Mouse (Mus musculus) liver, embryonic 12.5 days (tissue): ENCODE measurements around the gene Fuz. TPM values are rescaled to one million over a fixed set of nuclear protein-coding genes. Genes with fewer than 3 reads are reported as not detected.

Experiments used
- ATAC-seq: fragments of 200-750 bp; cut with Nextera tagmentation; 2 replicates; pipeline ENCODE4 v1.8.0; 2017; ENCODE audit warnings: moderate number of reproducible peaks, mild to moderate bottlenecking, moderate library complexity
- H3K27ac ChIP-seq: fragments of 300-500 bp; sonication (generic); 2 replicates; pipeline ENCODE4 v1.5.1; 2016; ENCODE audit warnings: mild to moderate bottlenecking
- H3K27me3 ChIP-seq: fragments of 300-500 bp; sonication (generic); replicated peaks from 2 replicates; pipeline ENCODE4 v1.6.1; 2016; ENCODE audit warnings: mild to moderate bottlenecking, moderate library complexity
- H3K36me3 ChIP-seq: fragments of 300-500 bp; sonication (generic); 2 replicates; pipeline ENCODE4 v1.6.1; 2016; ENCODE audit warnings: mild to moderate bottlenecking, moderate library complexity
- H3K4me1 ChIP-seq: fragments of 300-500 bp; sonication (generic); 2 replicates; pipeline ENCODE4 v1.6.1; 2016
- H3K4me2 ChIP-seq: fragments of 300-500 bp; sonication (generic); 2 replicates; pipeline ENCODE4 v1.6.1; 2016; ENCODE audit warnings: mild to moderate bottlenecking, moderate library complexity
- H3K4me3 ChIP-seq: fragments of 300-500 bp; sonication (generic); 2 replicates; pipeline ENCODE4 v1.5.1; 2016; ENCODE audit warnings: mild to moderate bottlenecking, moderate library complexity
- H3K9ac ChIP-seq: fragments of 300-500 bp; sonication (generic); 2 replicates; pipeline ENCODE4 v1.6.1; 2016; ENCODE audit warnings: mild to moderate bottlenecking, moderate library complexity
- H3K9me3 ChIP-seq: fragments of 300-500 bp; sonication (generic); replicated peaks from 2 replicates; pipeline ENCODE4 v1.6.1; 2016; ENCODE audit warnings: mild to moderate bottlenecking, moderate library complexity
- WGBS: fragments of 180-500 bp; shearing (Covaris S2); methylation state at CpG from one replicate; pipeline ENCODE4 v1.1.7; 2016; ENCODE audit not compliant: insufficient replicate concordance; 5-methylcytosine and 5-hydroxymethylcytosine counted together
- polyA plus RNA-seq: library from polyadenylated mRNA; unstranded; fragments of >200 nt; fragmentation: Nextera tagmentation; extraction: Ambion mirVana; gene quantifications from 2 replicates; pipeline ENCODE4 v1.2.1, GENCODE M21; 2016

Fuz gene
- polyA plus RNA-seq, 1 experiment from 2014 or later, result 9.0 TPM

GRCm38 (mm10) chr7:44863210-44863609 lies 32.7 kb upstream of the Fuz start:
- H3K27me3 ChIP-seq, result no peaks in the 10 kb centered on the region
- WGBS, result 86% methylated on average over 14 of the region's 14 CpGs
- ATAC-seq, result no peak
- no peak overlapping the region for H3K27ac ChIP-seq
- no peak overlapping the region for H3K9ac ChIP-seq
- no peak overlapping the region for H3K4me3 ChIP-seq
- H3K4me1 ChIP-seq, result peaks cover 63% of the 10 kb centered on the region
- no peaks in the 10 kb centered on the region for H3K9me3 ChIP-seq
- no peak overlapping the region for H3K4me2 ChIP-seq
- H3K36me3 ChIP-seq, result peaks cover 71% of the 10 kb centered on the region

- Histone ChIP-seq H3K27ac (no peak overlapping the region), H3K4me1 (peaks cover 65% of the 10 kb centered on the region), H3K4me3 (no peak overlapping the region), H3K9ac (no peak overlapping the region), H3K36me3 (peaks cover 66% of the 10 kb centered on the region), H3K4me2 (no peak overlapping the region), H3K27me3 (no peaks in the 10 kb centered on the region), H3K9me3 (no peaks in the 10 kb centered on the region)
- 87% methylated on average over 11 of the region's 11 CpGs for WGBS
- no peak for ATAC-seq
These were observed 31.8 kb upstream of the Fuz start for GRCm38 (mm10) chr7:44863982-44864494.

DNA sequence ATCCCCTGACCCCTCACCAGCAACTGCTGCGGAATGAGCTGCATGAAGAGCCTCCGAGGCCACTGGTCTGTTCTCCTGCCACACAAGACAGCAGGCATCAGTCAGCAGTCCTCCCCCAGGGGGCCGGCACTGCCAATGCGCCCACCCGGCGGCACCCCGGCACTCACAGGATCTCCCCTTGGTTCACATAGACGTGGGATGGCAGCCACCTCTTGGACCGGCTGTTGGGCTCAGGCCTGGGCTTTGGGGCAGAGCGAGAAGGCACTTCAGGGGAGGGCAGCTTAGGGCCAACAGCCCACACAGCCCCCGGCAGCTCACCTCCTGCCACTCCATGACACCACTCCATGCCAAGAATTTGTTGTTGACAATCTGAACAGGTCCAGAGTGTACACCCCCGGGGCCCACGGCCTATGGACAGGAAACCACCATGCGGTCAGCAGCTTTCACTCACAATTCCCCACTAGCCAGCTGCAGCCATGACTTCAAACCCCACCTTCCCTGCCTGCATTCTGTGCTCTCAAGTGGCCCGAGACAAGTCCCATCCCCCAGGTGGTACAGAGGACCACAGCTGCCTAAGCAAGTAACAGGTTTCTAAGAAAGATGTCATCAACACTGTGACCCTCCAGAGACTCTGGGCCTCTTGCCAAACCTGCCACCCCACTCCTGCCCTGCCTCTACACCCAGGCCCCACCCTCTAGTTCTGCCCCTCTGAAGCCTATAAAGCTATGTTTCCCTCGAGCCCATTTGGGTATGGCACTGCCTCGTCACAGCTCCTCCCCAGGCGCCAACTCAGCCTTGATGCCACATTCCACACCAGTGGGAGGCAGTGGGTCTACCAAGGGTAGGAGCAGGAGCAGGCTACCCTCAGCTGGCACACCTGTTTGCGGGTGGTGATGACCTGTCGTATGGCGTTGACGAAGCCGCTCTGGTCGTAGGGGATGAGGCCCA lies 31.0 kb upstream of the Fuz start:
- Histone ChIP-seq H3K9me3 (no peaks in the 10 kb centered on the region), H3K4me2 (no peak overlapping the region), H3K4me1 (peaks cover 61% of the 10 kb centered on the region), H3K4me3 (no peak overlapping the region), H3K27me3 (no peaks in the 10 kb centered on the region), H3K9ac (no peak overlapping the region), H3K36me3 (peaks cover 60% of the 10 kb centered on the region), H3K27ac (no peak overlapping the region)
- ATAC-seq, result no peak
- WGBS, result 83% methylated on average over 24 of the region's 24 CpGs

- ATAC-seq, result no peak
- Histone ChIP-seq H3K4me3 (no peak overlapping the region), H3K27ac (peak overlapping the region; percentile 61; the same call in 1 of the 2 replicates), H3K27me3 (no peaks in the 10 kb centered on the region), H3K9ac (peak overlapping the region; percentile 22; the same call in 1 of the 2 replicates), H3K36me3 (peaks cover 49% of the 10 kb centered on the region), H3K9me3 (no peaks in the 10 kb centered on the region), H3K4me2 (peak overlapping the region; percentile 92), H3K4me1 (peaks cover 57% of the 10 kb centered on the region)
- WGBS, result 56% methylated on average over 15 of the region's 15 CpGs
These were observed 29.4 kb upstream of the Fuz start for GRCm38 (mm10) chr7:44866276-44867009.

DNA sequence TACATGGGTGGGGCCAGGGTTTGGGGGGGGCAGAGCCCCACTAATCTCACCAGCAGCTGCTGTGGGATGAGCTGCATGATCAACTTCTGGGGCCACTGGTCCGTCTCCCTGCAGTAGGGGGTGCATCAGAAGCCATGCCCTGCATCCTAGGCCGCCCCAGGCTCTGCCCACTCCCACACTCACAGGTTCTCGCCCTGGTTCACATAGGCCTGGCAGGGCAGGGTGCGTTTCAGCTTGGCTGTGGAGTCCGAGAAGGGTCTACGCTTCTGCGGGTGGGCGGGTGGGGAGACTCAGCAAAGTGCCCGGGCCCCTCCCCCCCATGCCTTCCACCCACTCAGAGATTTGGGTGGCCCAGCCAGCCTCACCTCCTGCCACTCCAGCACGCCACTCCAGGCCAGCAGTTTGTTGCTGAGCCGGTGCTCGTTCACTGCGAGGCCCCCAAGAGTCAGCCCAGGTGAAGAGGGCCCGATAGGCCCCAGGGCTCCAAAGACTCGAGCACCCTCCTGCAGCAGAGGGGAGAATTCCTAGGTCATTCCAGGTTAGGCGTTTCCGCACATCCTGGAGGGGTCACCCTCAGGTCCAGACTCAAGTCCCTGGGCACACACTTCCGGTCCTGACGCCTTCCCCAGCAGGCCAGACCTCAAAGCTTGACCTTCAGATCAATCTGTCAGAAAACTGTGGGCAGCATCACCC lies 28.7 kb upstream of the Fuz start:
- no peaks in the 10 kb centered on the region for H3K9me3 ChIP-seq
- H3K4me2 ChIP-seq, result peak overlapping the region; percentile 92
- H3K9ac ChIP-seq, result no peak overlapping the region
- H3K4me3 ChIP-seq, result no peak overlapping the region; the same call in 1 of the 2 replicates
- H3K27ac ChIP-seq, result peak overlapping the region; percentile 22; the same call in 1 of the 2 replicates
- peaks cover 57% of the 10 kb centered on the region for H3K4me1 ChIP-seq
- H3K27me3 ChIP-seq, result no peaks in the 10 kb centered on the region
- peaks cover 42% of the 10 kb centered on the region for H3K36me3 ChIP-seq
- no peak for ATAC-seq
- 76% methylated on average over 19 of the region's 19 CpGs for whole genome bisulfite sequencing

GRCm38 (mm10) chr7:44867802-44868201 lies 28.1 kb upstream of the Fuz start:
- peaks cover 36% of the 10 kb centered on the region for H3K36me3 ChIP-seq
- H3K4me1 ChIP-seq, result peaks cover 62% of the 10 kb centered on the region
- peak overlapping the region; percentile 81 for H3K4me3 ChIP-seq
- peak overlapping the region; percentile 92 for H3K4me2 ChIP-seq
- H3K9me3 ChIP-seq, result no peaks in the 10 kb centered on the region
- H3K27ac ChIP-seq, result no peak overlapping the region
- ATAC-seq, result no peak
- WGBS, result 65% methylated on average over 9 of the region's 9 CpGs
- H3K27me3 ChIP-seq, result no peaks in the 10 kb centered on the region
- no peak overlapping the region; the same call in 1 of the 2 replicates for H3K9ac ChIP-seq

DNA sequence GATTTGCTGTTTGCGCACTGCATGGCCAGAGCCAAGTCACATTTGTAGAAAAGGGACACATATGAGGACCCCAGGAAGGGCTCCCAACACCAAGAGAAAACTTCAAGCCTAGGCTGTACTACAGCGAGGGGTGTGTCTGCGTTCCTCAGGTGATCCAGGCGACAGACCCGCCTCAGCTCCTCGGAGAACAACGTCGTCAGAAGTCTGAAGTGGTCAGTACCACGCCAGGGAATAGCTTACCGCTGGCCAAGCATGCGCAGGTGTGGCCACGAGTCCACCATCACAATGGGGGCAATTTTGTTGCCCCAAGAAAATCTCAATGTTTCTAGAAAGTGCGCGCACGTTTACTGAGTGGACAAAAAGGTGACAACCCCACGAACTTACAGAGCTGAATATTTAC lies 27.4 kb upstream of the Fuz start:
- H3K27me3 ChIP-seq, result no peaks in the 10 kb centered on the region
- ATAC-seq, result no peak
- peak overlapping the region; percentile 81 for H3K4me3 ChIP-seq
- peak overlapping the region; percentile 96; the same call in 1 of the 2 replicates for H3K27ac ChIP-seq
- peaks cover 29% of the 10 kb centered on the region for H3K36me3 ChIP-seq
- peak overlapping the region; percentile 92 for H3K4me2 ChIP-seq
- no peaks in the 10 kb centered on the region for H3K9me3 ChIP-seq
- peak overlapping the region; percentile 90 for H3K9ac ChIP-seq
- 13% methylated on average over 16 of the region's 16 CpGs for WGBS
- peaks cover 68% of the 10 kb centered on the region for H3K4me1 ChIP-seq

- Histone ChIP-seq H3K27ac (peak overlapping the region; percentile 96), H3K36me3 (peaks cover 23% of the 10 kb centered on the region), H3K27me3 (no peaks in the 10 kb centered on the region), H3K9ac (peak overlapping the region; percentile 90), H3K4me2 (peak overlapping the region; percentile 92), H3K4me1 (peaks cover 70% of the 10 kb centered on the region), H3K9me3 (no peaks in the 10 kb centered on the region), H3K4me3 (peak overlapping the region; percentile 81)
- 2% methylated on average over 105 of the region's 108 CpGs for WGBS
- peak; percentile 36 for ATAC-seq
These were observed 26.8 kb upstream of the Fuz start for GRCm38 (mm10) chr7:44868919-44869696.

- peaks cover 69% of the 10 kb centered on the region for H3K4me1 ChIP-seq
- peaks cover 15% of the 10 kb centered on the region for H3K36me3 ChIP-seq
- ATAC-seq, result peak; percentile 86
- H3K4me2 ChIP-seq, result peak within 1 kb of the TSS; percentile 92
- H3K4me3 ChIP-seq, result peak within 1 kb of the TSS; percentile 81
- peak within 1 kb of the TSS; percentile 90 for H3K9ac ChIP-seq
- peak within 1 kb of the TSS; percentile 96 for H3K27ac ChIP-seq
- no peaks in the 10 kb centered on the region for H3K9me3 ChIP-seq
- H3K27me3 ChIP-seq, result no peaks in the 10 kb centered on the region
- 8% methylated on average over 29 of the region's 29 CpGs for WGBS
These were observed 26.0 kb upstream of the Fuz start, which contains the start of gene Ptov1 for GRCm38 (mm10) chr7:44869697-44870528. TSS of gene Ptov1 (minus strand) at chr7:44869788.

GRCm38 (mm10) chr7:44870614-44871013 lies 25.3 kb upstream of the Fuz start:
- peaks cover 69% of the 10 kb centered on the region for H3K4me1 ChIP-seq
- ATAC-seq, result no peak
- 76% methylated on average over 6 of the region's 6 CpGs for WGBS
- peak overlapping the region; percentile 90; the same call in 1 of the 2 replicates for H3K9ac ChIP-seq
- peak overlapping the region; percentile 96 for H3K27ac ChIP-seq
- no peaks in the 10 kb centered on the region for H3K9me3 ChIP-seq
- H3K4me2 ChIP-seq, result peak overlapping the region; percentile 92
- peaks cover 8% of the 10 kb centered on the region; the same call in 1 of the 2 replicates for H3K36me3 ChIP-seq
- no peaks in the 10 kb centered on the region for H3K27me3 ChIP-seq
- H3K4me3 ChIP-seq, result peak overlapping the region; percentile 81
